In the genomic region with DNA sequence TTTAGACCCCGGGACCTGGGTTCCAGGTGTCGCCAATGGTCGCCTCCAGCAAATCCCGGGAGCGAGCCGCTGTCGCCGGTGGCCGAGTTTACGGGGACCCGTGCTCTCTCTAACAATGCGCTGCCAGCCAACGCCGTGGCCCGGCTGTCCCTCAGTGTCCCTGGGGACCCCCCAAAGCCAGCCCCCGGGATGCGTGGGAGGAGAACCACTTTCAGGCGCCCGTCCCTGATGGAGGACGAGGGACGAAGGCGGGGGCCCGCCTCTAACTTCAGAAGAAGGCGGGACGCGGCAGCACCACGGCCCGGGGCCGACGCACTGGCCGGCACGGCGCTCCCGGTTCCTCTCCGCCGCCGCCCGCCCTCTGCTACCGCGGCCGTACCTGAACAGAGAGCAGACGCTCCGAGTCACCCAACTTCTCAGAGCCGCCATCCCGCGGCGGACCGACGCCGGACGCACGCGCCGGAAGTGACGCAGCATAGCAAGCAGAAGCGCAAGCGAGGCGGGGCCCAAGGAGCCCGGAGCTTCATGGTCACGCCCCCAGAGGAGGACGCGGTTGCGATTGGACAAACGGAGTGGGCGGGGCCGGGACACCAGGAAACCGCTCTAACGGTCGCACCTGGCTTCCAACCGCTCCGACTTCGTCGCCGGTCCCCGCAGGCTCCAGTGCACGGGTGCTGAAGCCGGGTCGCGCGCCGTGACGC, we compare ENCODE assay signal across 8 mouse cellular contexts. TPM values are rescaled to one million over a fixed set of nuclear protein-coding genes. Genes with fewer than 3 reads are reported as not detected.
A peak's percentile ranks its signal among the peaks of the same experiment; 100 is the strongest.
DNase-seq lines count a peak whose midpoint lies in the region; ATAC-seq lines count a peak whose summit lies in the region.

Gene Diablo, minus strand, starts transcription at position 485 of the 701 bp plus-strand sequence.

- no peaks in the 10 kb centered on the region for H3K9me3 ChIP-seq in heart, embryonic 14.5 days (ENCODE audit: control insufficient read depth, low read length)
- H3K9me3 ChIP-seq in liver, embryonic 13.5 days (replicated peaks): no peaks in the 10 kb centered on the region
- H3K9me3 ChIP-seq in stomach, embryonic 16.5 days (replicated peaks; ENCODE audit: control insufficient read depth, low read length): no peaks in the 10 kb centered on the region

- under 1% methylated on average over 82 of the region's 82 CpGs for WGBS in heart, embryonic 14.5 days
- WGBS in liver, embryonic 13.5 days (ENCODE audit: insufficient replicate concordance): under 1% methylated on average over 78 of the region's 82 CpGs
- under 1% methylated on average over 82 of the region's 82 CpGs for WGBS in stomach, embryonic 16.5 days

- H3K4me1 ChIP-seq in heart, embryonic 14.5 days (ENCODE audit: control insufficient read depth in 2 of 2, insufficient read depth in 2 of 2, low read length in 2 of 2): peaks cover 3 to 16% of the 10 kb centered on the region in 2 experiments; a peak in 3 of 4 replicates
- peaks cover 36% of the 10 kb centered on the region for H3K4me1 ChIP-seq in liver, embryonic 13.5 days (replicated peaks)
- H3K4me1 ChIP-seq in stomach, embryonic 16.5 days (ENCODE audit: control insufficient read depth, insufficient read depth, low read length): peaks cover 11% of the 10 kb centered on the region

- H3K27ac ChIP-seq in heart, embryonic 14.5 days (replicated peaks in 1 of 2; ENCODE audit: control insufficient read depth in 1 of 2, insufficient read depth in 1 of 2, low read depth in 2 of 2, low read length in 2 of 2): peak within 1 kb of the TSS in 1 of 2 experiments; percentile 56; a peak in 1 of 4 replicates
- H3K27ac ChIP-seq in liver, embryonic 13.5 days: peak within 1 kb of the TSS; percentile 74
- no peak within 1 kb of the TSS for H3K27ac ChIP-seq in stomach, embryonic 16.5 days (ENCODE audit: low read length)

- no peaks in the 10 kb centered on the region for H3K27me3 ChIP-seq in heart, embryonic 14.5 days (ENCODE audit: control insufficient read depth, insufficient read depth, low read length)
- no peaks in the 10 kb centered on the region for H3K27me3 ChIP-seq in liver, embryonic 13.5 days
- no peaks in the 10 kb centered on the region for H3K27me3 ChIP-seq in stomach, embryonic 16.5 days (ENCODE audit: control insufficient read depth, insufficient read depth, low read length)

- peak; percentile 99 for ATAC-seq in CD4-positive, CD25-positive, alpha-beta regulatory T cell, adult 4 months
- ATAC-seq in heart, embryonic 14.5 days (ENCODE audit: insufficient number of reproducible peaks, insufficient read depth, low FRiP score, low read depth): peak; percentile 97
- ATAC-seq in liver, embryonic 13.5 days (ENCODE audit: low read depth): peak; percentile 95
- ATAC-seq in stomach, embryonic 16.5 days (ENCODE audit: insufficient read depth, low FRiP score): peak; percentile 98

- peak within 1 kb of the TSS; percentile 66 to 90 for H3K4me3 ChIP-seq in heart, embryonic 14.5 days (ENCODE audit: control insufficient read depth in 1 of 2, insufficient read depth in 1 of 2, low read depth in 1 of 2, low read length in 2 of 2)
- H3K4me3 ChIP-seq in liver, embryonic 13.5 days (replicated peaks): peak within 1 kb of the TSS; percentile 93
- H3K4me3 ChIP-seq in stomach, embryonic 16.5 days (replicated peaks; ENCODE audit: low read length): peak within 1 kb of the TSS; percentile 90

- peak; percentile 98 for DNase-seq in c-Kit-negative CD71-positive TER-119-positive erythroid progenitor cells, embryonic 14.5 days (ENCODE audit: low read depth, low spot score)
- DNase-seq in fibroblast of lung, adult 2 months (ENCODE audit: low read depth): peak; percentile 87
- peak; percentile 99 for DNase-seq in kidney, postnatal 14 days
- peak; percentile 99 for DNase-seq in liver, embryonic 13.5 days
- peak; percentile 99 for DNase-seq in neural tube, embryonic 10.5 days (ENCODE audit: extremely low spot score, low spot score)

- H3K36me3 ChIP-seq in heart, embryonic 14.5 days (ENCODE audit: control insufficient read depth, insufficient read depth, low read length): peaks cover 35% of the 10 kb centered on the region
- H3K36me3 ChIP-seq in liver, embryonic 13.5 days: peaks cover 19% of the 10 kb centered on the region
- H3K36me3 ChIP-seq in stomach, embryonic 16.5 days (ENCODE audit: control insufficient read depth, insufficient read depth, low read length): no peaks in the 10 kb centered on the region

- peak within 1 kb of the TSS; percentile 71 for H3K4me2 ChIP-seq in heart, embryonic 14.5 days (ENCODE audit: low read length)
- peak within 1 kb of the TSS; percentile 94 for H3K4me2 ChIP-seq in liver, embryonic 13.5 days
- H3K4me2 ChIP-seq in stomach, embryonic 16.5 days (ENCODE audit: low read depth, low read length): peak within 1 kb of the TSS; percentile 84

- peak within 1 kb of the TSS; percentile 86 for H3K9ac ChIP-seq in heart, embryonic 14.5 days (ENCODE audit: low read length)
- peak within 1 kb of the TSS; percentile 86 for H3K9ac ChIP-seq in liver, embryonic 13.5 days
- H3K9ac ChIP-seq in stomach, embryonic 16.5 days (ENCODE audit: low read length): peak within 1 kb of the TSS; percentile 88

RNA-seq across cellular contexts. Expression of gene Diablo, which starts in this region (rescaled TPM):
- polyA plus RNA-seq in CD4-positive, CD25-positive, alpha-beta regulatory T cell, adult 4 months (2017; shearing (Covaris generic)): 10 to 100 TPM; 85.0 to 99.0 TPM
- polyA plus RNA-seq in heart, embryonic 14.5 days (2014; fragmentation: Nextera tagmentation; extraction: Ambion mirVana): 100 and 104 TPM in 2 replicates
- 67.3 and 74.4 TPM in 2 replicates for polyA plus RNA-seq in liver, embryonic 13.5 days (2015; fragmentation: Nextera tagmentation; extraction: Ambion mirVana)
- polyA plus RNA-seq in stomach, embryonic 16.5 days (2015; fragmentation: Nextera tagmentation; extraction: Ambion mirVana): 94.8 and 100 TPM in 2 replicates
